Mouse (Mus musculus) midbrain, postnatal 0 days (tissue): ENCODE measurements at regions not wholly inside any gene's neighbourhood (a gene's known extent, or its start where the extent isn't known, plus 50 kb on each side); places are given as distances from the start of the nearest gene placed in this dataset.
A peak's percentile ranks its signal among the peaks of the same experiment; 100 is the strongest.

Experiments
- ATAC-seq: fragments of 200-750 bp; cut with Nextera tagmentation; 2 replicates; pipeline ENCODE4 v1.8.0; 2017; ENCODE audit warnings: moderate number of reproducible peaks, mild to moderate bottlenecking, moderate TSS enrichment, moderate library complexity; ENCODE audit not compliant: low FRiP score
- DNase-seq: peaks from one replicate; pipeline ENCODE4 v3.0.0-alpha.2; 2015; ENCODE audit warnings: low spot score
- H3K27ac ChIP-seq: fragments of 300-500 bp; sonication (generic); 2 replicates; pipeline ENCODE4 v1.5.1; 2014; ENCODE audit warnings: low read depth, mild to moderate bottlenecking, low read length, mixed read lengths
- H3K27me3 ChIP-seq: fragments of 300-500 bp; sonication (generic); 2 replicates; pipeline ENCODE4 v1.6.1; 2014; ENCODE audit warnings: low read length, control low read depth, mixed read lengths; ENCODE audit not compliant: insufficient read depth
- H3K36me3 ChIP-seq: fragments of 300-500 bp; sonication (generic); 2 replicates; pipeline ENCODE4 v1.6.1; 2014; ENCODE audit warnings: low read length, control low read depth, mixed read lengths; ENCODE audit not compliant: insufficient read depth
- H3K4me1 ChIP-seq: fragments of 300-500 bp; sonication (generic); 2 replicates; pipeline ENCODE4 v1.6.1; 2014; ENCODE audit warnings: mild to moderate bottlenecking, control low read depth, antibody characterized with exemption, low read length, mixed read lengths; ENCODE audit not compliant: insufficient read depth
- H3K4me2 ChIP-seq: fragments of 300-500 bp; sonication (generic); 2 replicates; pipeline ENCODE4 v1.6.1; 2014; ENCODE audit warnings: low read depth, mild to moderate bottlenecking, low read length, mixed read lengths; ENCODE audit not compliant: poor library complexity, severe bottlenecking
- H3K4me3 ChIP-seq: fragments of 300-500 bp; sonication (generic); 2 replicates; pipeline ENCODE4 v1.5.1; 2014; ENCODE audit warnings: low read depth, mild to moderate bottlenecking, low read length, moderate library complexity
- H3K9ac ChIP-seq: fragments of 300-500 bp; sonication (generic); replicated peaks from 2 replicates; pipeline ENCODE4 v1.6.1; 2014; ENCODE audit warnings: mild to moderate bottlenecking, low read length, moderate library complexity, mixed read lengths; ENCODE audit not compliant: poor library complexity, severe bottlenecking
- H3K9me3 ChIP-seq: fragments of 300-500 bp; sonication (generic); 2 replicates; pipeline ENCODE4 v1.6.1; 2016; ENCODE audit warnings: low read length, control low read depth
- CTCF ChIP-seq: IDR thresholded peaks from 2 replicates; pipeline ENCODE4 v1.5.1; 2016; ENCODE audit warnings: antibody characterized with exemption, mild to moderate bottlenecking
- WGBS: fragments of 180-500 bp; shearing (Covaris S2); extraction: QIAGEN DNeasy Blood & Tissue Kit; methylation state at CpG from one replicate; pipeline ENCODE4 v1.1.7; 2014; 5-methylcytosine and 5-hydroxymethylcytosine counted together

DNA sequence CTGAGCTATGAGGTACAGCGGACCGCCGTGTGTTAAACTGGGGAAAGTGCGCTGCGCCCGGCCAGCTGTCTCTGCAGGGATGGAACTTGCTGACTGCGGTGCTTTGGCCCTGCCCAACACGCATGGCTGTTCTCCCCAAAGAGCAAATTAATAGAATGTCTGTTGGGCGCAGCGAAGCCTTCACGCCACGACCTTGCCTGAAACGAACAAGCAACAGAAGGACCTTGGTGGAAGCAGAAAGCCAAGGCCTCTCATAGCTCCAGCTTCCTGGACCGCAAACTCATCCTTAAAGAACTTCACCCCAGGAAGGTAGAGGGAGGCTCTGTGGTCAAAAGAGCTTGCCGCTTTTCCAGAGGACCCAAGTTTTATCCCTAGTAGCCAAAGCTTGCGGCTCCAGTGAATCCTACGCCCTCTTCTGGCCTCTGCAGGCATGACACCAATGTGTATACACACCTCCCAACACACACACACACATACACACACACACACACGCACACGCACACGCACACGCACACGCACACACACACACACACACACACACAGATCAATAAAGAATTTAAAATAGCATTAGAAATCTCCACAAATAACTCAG is 110.2 kb upstream of the Ctnnb1 start:
- no peaks in the 10 kb centered on the region for H3K27me3 ChIP-seq
- peak; percentile 24 for TF ChIP-seq CTCF

DNA sequence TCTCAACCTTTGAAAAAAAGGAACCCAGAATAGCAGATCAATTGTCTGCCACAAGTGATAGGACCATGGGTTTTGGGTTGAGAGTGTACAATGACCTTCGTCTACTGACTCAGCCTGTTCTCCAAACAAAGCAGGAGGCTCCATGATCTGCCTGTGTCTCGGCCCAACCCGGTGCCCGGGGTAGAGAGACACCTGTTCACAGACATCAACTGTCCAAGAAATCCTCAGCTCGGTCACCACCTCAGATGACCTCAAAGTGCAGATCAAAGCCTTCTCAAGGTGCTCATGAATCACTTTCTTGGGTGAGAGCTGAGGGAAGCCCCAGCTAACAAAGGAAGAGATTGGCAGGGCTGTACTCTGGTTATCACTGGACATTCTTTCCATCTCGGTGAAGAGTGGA is 108.1 kb upstream of the Ctnnb1 start:
- Histone ChIP-seq H3K4me3 (no peak overlapping the region), H3K36me3 (no peaks in the 10 kb centered on the region), H3K4me1 (no peaks in the 10 kb centered on the region), H3K9ac (no peak overlapping the region), H3K9me3 (no peaks in the 10 kb centered on the region), H3K27me3 (no peaks in the 10 kb centered on the region), H3K4me2 (no peak overlapping the region), H3K27ac (no peak overlapping the region)
- no peak for ATAC-seq
- no peak for DNase-seq
- 89% methylated on average over 6 of the region's 6 CpGs for WGBS
- no peak for TF ChIP-seq CTCF

More for the DNA sequence above, 110.2 kb upstream of the Ctnnb1 start:
- Histone ChIP-seq H3K4me2 (no peak overlapping the region), H3K9me3 (no peaks in the 10 kb centered on the region), H3K27ac (no peak overlapping the region), H3K36me3 (no peaks in the 10 kb centered on the region), H3K4me1 (no peaks in the 10 kb centered on the region), H3K4me3 (no peak overlapping the region), H3K9ac (no peak overlapping the region)
- no peak for DNase-seq
- no peak for ATAC-seq
- 95% methylated on average over 22 of the region's 22 CpGs for WGBS

DNA sequence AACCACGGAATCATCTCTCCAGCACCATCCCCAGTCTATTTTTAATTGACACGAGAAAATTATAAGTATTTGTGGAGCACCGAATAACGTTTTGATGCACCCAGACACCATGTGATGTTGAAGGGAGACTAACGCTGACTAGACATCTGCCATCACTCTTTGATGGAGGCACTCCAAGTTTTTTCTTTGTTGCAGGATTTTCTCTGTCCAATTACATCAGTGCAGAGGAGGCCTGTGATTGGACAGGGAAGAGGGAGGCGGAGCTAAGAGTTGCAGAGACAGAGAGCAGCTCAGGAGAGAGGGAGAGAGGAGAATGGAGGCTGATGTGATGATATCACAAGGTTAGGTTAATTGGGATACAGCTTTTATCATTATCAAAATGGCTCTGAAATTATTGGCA is 105.6 kb upstream of the Ctnnb1 start:
- ATAC-seq (no peak), DNase-seq (no peak)
- 70% methylated on average over 6 of the region's 6 CpGs for WGBS
- H3K27me3 ChIP-seq = no peaks in the 10 kb centered on the region
- no peaks in the 10 kb centered on the region for H3K9me3 ChIP-seq
- H3K4me1 ChIP-seq = no peaks in the 10 kb centered on the region
- TF ChIP-seq CTCF = no peak
- H3K36me3 ChIP-seq = no peaks in the 10 kb centered on the region
- H3K27ac ChIP-seq = no peak overlapping the region
- no peak overlapping the region for H3K9ac ChIP-seq
- no peak overlapping the region for H3K4me2 ChIP-seq
- no peak overlapping the region for H3K4me3 ChIP-seq

DNA sequence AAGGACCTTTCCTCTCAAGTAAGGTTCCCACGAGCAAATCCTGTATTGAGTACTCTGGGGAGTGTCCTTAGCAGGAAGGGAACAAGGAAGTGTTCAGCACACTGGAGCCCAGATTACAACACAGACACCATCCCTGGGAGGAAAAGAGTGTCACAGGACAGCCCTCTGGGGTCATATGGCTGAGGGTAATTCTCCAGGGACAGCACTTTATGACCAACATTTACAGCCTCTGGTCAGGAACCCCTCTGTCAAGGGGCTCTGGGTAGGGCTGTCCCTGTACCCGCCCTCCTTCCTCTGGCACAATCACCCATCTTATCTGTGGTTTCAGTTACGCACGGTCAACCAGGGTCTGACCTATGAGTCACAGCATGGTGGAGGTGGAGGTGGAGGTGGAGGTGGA is 102.8 kb upstream of the Ctnnb1 start:
- WGBS = 69% methylated on average over 4 of the region's 4 CpGs
- no peak for TF ChIP-seq CTCF
- H3K4me3 ChIP-seq = no peak overlapping the region
- H3K9ac ChIP-seq = no peak overlapping the region
- H3K4me2 ChIP-seq = no peak overlapping the region
- no peaks in the 10 kb centered on the region for H3K27me3 ChIP-seq
- no peak overlapping the region for H3K27ac ChIP-seq
- H3K9me3 ChIP-seq = no peaks in the 10 kb centered on the region
- no peak for DNase-seq
- H3K4me1 ChIP-seq = no peaks in the 10 kb centered on the region
- no peaks in the 10 kb centered on the region for H3K36me3 ChIP-seq
- ATAC-seq = no peak

DNA sequence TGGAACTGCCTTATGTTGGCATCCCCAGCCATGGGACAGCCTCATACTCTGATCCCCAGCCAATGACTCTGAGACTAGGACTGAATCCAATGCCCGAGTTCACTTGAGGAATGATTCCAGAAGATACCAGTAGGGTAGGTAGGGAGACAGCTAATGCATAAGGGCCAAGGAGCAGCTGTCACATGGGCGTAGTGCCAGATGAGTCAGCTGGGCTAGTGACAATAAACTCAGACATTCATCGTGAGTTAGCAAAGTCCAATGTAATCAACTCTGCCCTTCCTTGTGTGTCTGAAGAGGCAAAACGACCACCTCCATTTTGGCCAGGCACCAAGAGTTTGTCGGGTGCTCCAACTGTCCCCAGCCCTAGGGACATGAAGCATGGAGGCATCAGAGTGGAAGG is 98.5 kb upstream of the Ctnnb1 start:
- DNase-seq (peak; percentile 83), ATAC-seq (peak; percentile 34; the same call in 1 of the 2 replicates)
- no peak overlapping the region for H3K9ac ChIP-seq
- 68% methylated on average over 5 of the region's 5 CpGs for WGBS
- H3K27ac ChIP-seq = no peak overlapping the region
- no peaks in the 10 kb centered on the region for H3K9me3 ChIP-seq
- H3K27me3 ChIP-seq = no peaks in the 10 kb centered on the region
- no peak overlapping the region for H3K4me2 ChIP-seq
- no peak for TF ChIP-seq CTCF
- no peaks in the 10 kb centered on the region for H3K36me3 ChIP-seq
- H3K4me1 ChIP-seq = no peaks in the 10 kb centered on the region
- no peak overlapping the region for H3K4me3 ChIP-seq

DNA sequence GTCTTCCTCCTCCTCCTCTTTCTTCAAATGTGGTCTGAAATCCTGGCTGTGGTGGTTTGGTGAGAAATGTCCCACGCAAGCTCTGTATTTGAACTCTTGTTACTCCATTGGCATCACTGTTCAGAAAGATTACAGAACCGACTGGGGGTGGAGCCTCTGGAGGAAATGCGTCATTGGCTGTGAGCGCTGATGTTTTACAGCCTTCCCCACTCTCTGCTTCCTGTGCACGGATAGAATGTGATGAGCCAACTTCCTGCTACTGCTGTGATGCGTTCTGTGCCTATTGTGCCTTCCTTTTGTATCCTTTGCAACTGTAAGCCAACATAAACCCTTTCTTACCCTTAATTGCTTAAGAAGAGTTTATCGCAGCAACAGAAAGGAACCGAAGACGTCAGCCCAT is 94.8 kb upstream of the Ctnnb1 start:
- no peaks in the 10 kb centered on the region for H3K9me3 ChIP-seq
- H3K36me3 ChIP-seq = no peaks in the 10 kb centered on the region
- H3K9ac ChIP-seq = no peak overlapping the region
- no peaks in the 10 kb centered on the region for H3K4me1 ChIP-seq
- ATAC-seq (no peak), DNase-seq (no peak)
- no peaks in the 10 kb centered on the region for H3K27me3 ChIP-seq
- H3K27ac ChIP-seq = no peak overlapping the region
- H3K4me3 ChIP-seq = no peak overlapping the region
- H3K4me2 ChIP-seq = no peak overlapping the region
- WGBS = 91% methylated on average over 9 of the region's 9 CpGs
- TF ChIP-seq CTCF = no peak
